Mouse (Mus musculus): ENCODE measurements around the gene Wdr44.

- no peak for TF ChIP-seq CTCF (IDR thresholded peaks at IDR 0.05; ENCODE audit: insufficient read depth, low read depth, low read length)
- TF ChIP-seq POLR2A (IDR thresholded peaks at IDR 0.05; ENCODE audit: insufficient read depth, low read depth, low read length), result no peak
Observed at GRCm38 (mm10) chrX:23695109-23695508, 2.3 kb downstream of the Wdr44 start.
